8 mouse cellular contexts compared by ENCODE assay signal in the genomic region with DNA sequence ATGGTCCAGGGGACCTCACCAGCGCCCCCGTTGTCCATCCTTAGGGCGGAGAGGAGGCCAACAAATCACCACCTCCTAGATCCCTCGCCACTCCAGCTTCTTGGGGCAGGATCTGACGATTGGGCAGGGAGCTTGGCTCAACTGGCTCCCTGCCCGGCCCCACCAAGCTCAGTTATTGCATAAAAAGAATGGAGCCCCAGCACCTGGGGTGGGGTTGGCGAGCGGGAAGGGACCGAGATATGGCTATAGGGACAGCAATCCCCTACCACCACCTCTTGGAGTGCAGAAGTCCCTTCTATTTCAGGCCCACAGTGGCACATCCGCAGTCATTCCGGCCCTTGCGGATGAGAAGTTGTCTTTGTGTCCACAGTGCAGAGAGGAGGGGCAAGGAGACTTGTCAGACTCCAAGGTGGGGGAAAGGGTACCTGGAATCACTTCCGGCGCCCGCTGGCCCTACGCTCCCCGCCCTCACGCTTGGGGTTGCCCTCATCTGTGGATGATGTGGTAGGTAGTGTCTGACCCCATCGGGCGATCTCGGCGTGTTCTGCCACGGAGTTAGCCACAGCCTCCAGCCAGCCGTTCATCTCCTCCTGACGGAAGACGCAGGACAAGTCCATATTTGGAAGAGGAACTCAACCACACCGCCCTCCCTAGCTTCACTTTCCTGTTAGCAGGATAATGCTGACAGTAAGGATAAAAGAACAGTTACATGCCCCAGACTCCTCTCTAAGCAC. TPM values are rescaled to one million over a fixed set of nuclear protein-coding genes. Genes with fewer than 3 reads are reported as not detected.
DNase-seq lines count a peak whose midpoint lies in the region; ATAC-seq and TF ChIP-seq lines count a peak whose summit lies in the region.

TSS of gene Gm20479 (minus strand) at position 559 of the 734 bp plus-strand sequence.

- peaks cover 4% of the 10 kb centered on the region; the same call in 1 of the 2 replicates for H3K36me3 ChIP-seq in heart, embryonic 14.5 days (ENCODE audit: control insufficient read depth, insufficient read depth, low read length)
- H3K36me3 ChIP-seq in limb, embryonic 11.5 days (ENCODE audit: control insufficient read depth, insufficient read depth, low read length): no peaks in the 10 kb centered on the region; the same call in 1 of the 2 replicates
- H3K36me3 ChIP-seq in midbrain, postnatal 0 days (ENCODE audit: insufficient read depth, low read length): peaks cover 3% of the 10 kb centered on the region

- H3K4me1 ChIP-seq in heart, embryonic 14.5 days (ENCODE audit: control insufficient read depth in 2 of 2, insufficient read depth in 2 of 2, low read length in 2 of 2): peaks cover 8 to 27% of the 10 kb centered on the region in 2 experiments
- 0 out of 2 replicates have a peak, but pooled peaks cover 7% of the 10 kb centered on the region for H3K4me1 ChIP-seq in limb, embryonic 11.5 days (ENCODE audit: control insufficient read depth, insufficient read depth, low read length)
- H3K4me1 ChIP-seq in midbrain, postnatal 0 days (ENCODE audit: insufficient read depth, low read length): peaks cover 4% of the 10 kb centered on the region; the same call in 1 of the 2 replicates

- H3K4me3 ChIP-seq in heart, embryonic 14.5 days (ENCODE audit: control insufficient read depth in 1 of 2, insufficient read depth in 1 of 2, low read depth in 1 of 2, low read length in 2 of 2): peak within 1 kb of the TSS; percentile 63 to 67
- H3K4me3 ChIP-seq in limb, embryonic 11.5 days (ENCODE audit: low read depth, low read length): peak within 1 kb of the TSS; percentile 54
- H3K4me3 ChIP-seq in midbrain, postnatal 0 days (ENCODE audit: low read depth, low read length): peak within 1 kb of the TSS; percentile 58

- WGBS in heart, embryonic 14.5 days: under 1% methylated on average over 27 of the region's 27 CpGs
- WGBS in limb, embryonic 11.5 days: 2% methylated on average over 27 of the region's 27 CpGs
- 12% methylated on average over 27 of the region's 27 CpGs for WGBS in midbrain, postnatal 0 days

- DNase-seq in adrenal gland, postnatal 36 days: peak; percentile 37 to 48
- no peak for DNase-seq in adrenal gland, postnatal 25 days
- peak; percentile 80 for DNase-seq in MN1 (ENCODE audit: low spot score)
- no peak for DNase-seq in limb, embryonic 11.5 days (ENCODE audit: low spot score)
- DNase-seq in midbrain, postnatal 0 days (ENCODE audit: low spot score): no peak
- no peak for DNase-seq in left cerebral cortex, adult 18-20 months (ENCODE audit: low spot score in 2 of 2)
- no peak for DNase-seq in urinary bladder, adult 2 months (ENCODE audit: low spot score)

- H3K4me2 ChIP-seq in heart, embryonic 14.5 days (ENCODE audit: low read length): peak within 1 kb of the TSS; percentile 91
- peak within 1 kb of the TSS; percentile 49 for H3K4me2 ChIP-seq in limb, embryonic 11.5 days (ENCODE audit: low read depth, severe bottlenecking)
- H3K4me2 ChIP-seq in midbrain, postnatal 0 days (ENCODE audit: low read depth, low read length, poor library complexity, severe bottlenecking): peak within 1 kb of the TSS; percentile 74

- peak within 1 kb of the TSS; percentile 71 to 85 for H3K27ac ChIP-seq in heart, embryonic 14.5 days (replicated peaks in 1 of 2; ENCODE audit: control insufficient read depth in 1 of 2, insufficient read depth in 1 of 2, low read depth in 2 of 2, low read length in 2 of 2)
- no peak within 1 kb of the TSS for H3K27ac ChIP-seq in limb, embryonic 11.5 days (replicated peaks; ENCODE audit: low read depth, low read length)
- H3K27ac ChIP-seq in midbrain, postnatal 0 days (ENCODE audit: low read depth, low read length): no peak within 1 kb of the TSS

- no peak for ATAC-seq in heart, embryonic 14.5 days (ENCODE audit: insufficient number of reproducible peaks, insufficient read depth, low FRiP score, low read depth)
- ATAC-seq in limb, embryonic 11.5 days (ENCODE audit: insufficient number of reproducible peaks, low FRiP score, low TSS enrichment, low read depth): no peak
- no peak for ATAC-seq in midbrain, postnatal 0 days (ENCODE audit: low FRiP score)

- no peak for TF ChIP-seq CTCF in midbrain, postnatal 0 days (IDR thresholded peaks at IDR 0.05)

- peak within 1 kb of the TSS; percentile 72 for H3K9ac ChIP-seq in heart, embryonic 14.5 days (ENCODE audit: low read length)
- H3K9ac ChIP-seq in limb, embryonic 11.5 days (ENCODE audit: low read length): 0 out of 2 replicates have a peak within 1 kb of the TSS, but pooled peaks have one; percentile 27
- H3K9ac ChIP-seq in midbrain, postnatal 0 days (replicated peaks; ENCODE audit: low read length, poor library complexity, severe bottlenecking): no peak within 1 kb of the TSS

- H3K27me3 ChIP-seq in heart, embryonic 14.5 days (ENCODE audit: control insufficient read depth, insufficient read depth, low read length): 0 out of 2 replicates have a peak, but pooled peaks cover under 1% of the 10 kb centered on the region
- H3K27me3 ChIP-seq in limb, embryonic 11.5 days (ENCODE audit: control insufficient read depth, insufficient read depth, low read length): peaks cover 9% of the 10 kb centered on the region
- H3K27me3 ChIP-seq in midbrain, postnatal 0 days (ENCODE audit: insufficient read depth, low read length): peaks cover 8% of the 10 kb centered on the region; the same call in 1 of the 2 replicates

- no peaks in the 10 kb centered on the region for H3K9me3 ChIP-seq in heart, embryonic 14.5 days (ENCODE audit: control insufficient read depth, low read length)
- no peaks in the 10 kb centered on the region for H3K9me3 ChIP-seq in limb, embryonic 11.5 days (ENCODE audit: control insufficient read depth, low read length)
- no peaks in the 10 kb centered on the region for H3K9me3 ChIP-seq in midbrain, postnatal 0 days (ENCODE audit: low read length)

RNA-seq across cellular contexts. Expression of gene Gm20479, which starts in this region (rescaled TPM):
- 1 to 10 TPM in 1 of 2 experiments, not detected in 1; 6.1 TPM for total RNA-seq in adrenal gland, postnatal 36 days (2021)
- 0.91 TPM in 1 of 2 replicates, not detected in the other for total RNA-seq in adrenal gland, postnatal 25 days (2021)
- not detected in 2 replicates for polyA plus RNA-seq in heart, embryonic 14.5 days (2014; fragmentation: Nextera tagmentation; extraction: Ambion mirVana)
- 0.52 TPM in 1 of 2 replicates, not detected in the other for polyA plus RNA-seq in limb, embryonic 11.5 days (2014; fragmentation: Nextera tagmentation; extraction: Ambion mirVana)
- total RNA-seq in midbrain, postnatal 0 days (2014; rRNA removed): not detected in 2 replicates
- polyA plus RNA-seq in midbrain, postnatal 0 days (2015; fragmentation: Nextera tagmentation; extraction: Ambion mirVana): not detected in 2 replicates
- not detected for total RNA-seq in left cerebral cortex, adult 18-20 months (2021)
- 0.43 and 0.67 TPM in 2 replicates for polyA plus RNA-seq in urinary bladder, adult 2 months (2012; rRNA removed)

Comparison
In these comparisons a context has a peak if more than half of its experiments do, and no peak if none do; other contexts are left out.
1. DNase-seq: peak in adrenal gland, postnatal 36 days (2 of 2) and MN1 (single experiment); none in adrenal gland, postnatal 25 days (single experiment), limb, embryonic 11.5 days (single experiment), midbrain, postnatal 0 days (single experiment), left cerebral cortex, adult 18-20 months (0 of 2) and urinary bladder, adult 2 months (single experiment).
2. H3K27ac ChIP-seq: peak in heart, embryonic 14.5 days (2 of 2); none in limb, embryonic 11.5 days (single experiment) and midbrain, postnatal 0 days (single experiment).
3. Peak in every context shown above with its lines, with median percentiles within 50 percentile points of each other: H3K4me2 ChIP-seq and H3K4me3 ChIP-seq.